In genomic region chr11:95318116-95318515, GRCm38 (mm10) we compare ENCODE assay signal across 1 mouse cellular context.
A peak's percentile ranks its signal among the peaks of the same experiment; 100 is the strongest.
TF ChIP-seq lines count a peak whose summit lies in the region.

No protein-coding gene starts in this region.

TF ChIP-seq in MEL, 35 proteins besides CTCF, POLR2A, EP300 and RAD21:
- TF ChIP-seq TBP (IDR thresholded peaks at IDR 0.05; ENCODE audit: low read depth, low read length) (0 out of 2 replicates have a peak, but pooled peaks have one; percentile 24), MEF2A (IDR thresholded peaks at IDR 0.05; ENCODE audit: extremely low read depth, insufficient replicate concordance, low read depth, low read length, poor library complexity, severe bottlenecking) (peak; percentile 72; the same call in 1 of the 2 replicates), ZC3H11A (IDR thresholded peaks at IDR 0.05; ENCODE audit: low read depth, low read length) (peak; percentile 14; the same call in 1 of the 2 replicates), ELF1 (IDR thresholded peaks at IDR 0.05; ENCODE audit: low read depth, low read length) (no peak), MYC (IDR thresholded peaks at IDR 0.05; ENCODE audit: low read depth, low read length) (peak; percentile 64), CHD1 (IDR thresholded peaks at IDR 0.05; ENCODE audit: low read depth, low read length) (no peak), ZKSCAN1 (IDR thresholded peaks at IDR 0.05; ENCODE audit: low read depth, low read length) (peak; percentile 56; the same call in 1 of the 2 replicates), UBTF (IDR thresholded peaks at IDR 0.05; ENCODE audit: borderline replicate concordance, insufficient read depth, low read depth, low read length) (no peak), BHLHE40 (IDR thresholded peaks at IDR 0.05; ENCODE audit: borderline replicate concordance, low read depth, low read length) (peak; percentile 90), NELFE (IDR thresholded peaks at IDR 0.05; ENCODE audit: low read depth, low read length) (no peak), HCFC1 (IDR thresholded peaks at IDR 0.05; ENCODE audit: low read depth, low read length) (0 out of 2 replicates have a peak, but pooled peaks have one; percentile 56), NRF1 (IDR thresholded peaks at IDR 0.05; ENCODE audit: insufficient read depth, low read depth, low read length, poor library complexity, severe bottlenecking) (peak; percentile 21; the same call in 1 of the 2 replicates), USF1 (IDR thresholded peaks at IDR 0.05; ENCODE audit: low read depth, low read length) (no peak; the same call in 1 of the 2 replicates), MYB (IDR thresholded peaks at IDR 0.05; ENCODE audit: low read depth, low read length) (peak; percentile 16; the same call in 1 of the 2 replicates), GATA1 (IDR thresholded peaks at IDR 0.05; ENCODE audit: low read depth, low read length) (peak; percentile 91), ZNF384 (IDR thresholded peaks at IDR 0.05; ENCODE audit: low read depth, low read length) (peak; percentile 97), MAFK (IDR thresholded peaks at IDR 0.05; ENCODE audit: borderline replicate concordance, low read depth, low read length) (peak; percentile 70; the same call in 1 of the 2 replicates), KAT2A (conservative IDR thresholded peaks at IDR 0.05; ENCODE audit: low read depth, low read length) (0 out of 2 replicates have a peak, but pooled peaks have one; percentile 45), RCOR1 (IDR thresholded peaks at IDR 0.05; ENCODE audit: low read depth, low read length) (peak; percentile 89), CHD2 (IDR thresholded peaks at IDR 0.05; ENCODE audit: low read length) (peak; percentile 50; the same call in 1 of the 2 replicates), TCF12 (IDR thresholded peaks at IDR 0.05; ENCODE audit: low read depth, low read length) (peak; percentile 96), GABPA (IDR thresholded peaks at IDR 0.05; ENCODE audit: low read depth, low read length) (no peak), MAZ (IDR thresholded peaks at IDR 0.05; ENCODE audit: low read depth, low read length) (peak; percentile 53; the same call in 1 of the 2 replicates), SMC3 (IDR thresholded peaks at IDR 0.05; ENCODE audit: low read depth, low read length) (no peak; the same call in 1 of the 2 replicates), JUND (IDR thresholded peaks at IDR 0.05; ENCODE audit: low read depth, low read length) (0 out of 2 replicates have a peak, but pooled peaks have one; percentile 14), MAX (IDR thresholded peaks at IDR 0.05; ENCODE audit: low read length) (peak; percentile 67), TAL1 (IDR thresholded peaks at IDR 0.05; ENCODE audit: low read length) (no peak), E2F4 (IDR thresholded peaks at IDR 0.05; ENCODE audit: borderline replicate concordance, low read depth, low read length) (no peak), ETS1 (IDR thresholded peaks at IDR 0.05; ENCODE audit: low read depth, low read length) (peak; percentile 100), ZMIZ1 (IDR thresholded peaks at IDR 0.05; ENCODE audit: low read depth, low read length) (peak; percentile 42; the same call in 1 of the 2 replicates), MXI1 (IDR thresholded peaks at IDR 0.05; ENCODE audit: low read depth, low read length) (peak; percentile 94), SIN3A (IDR thresholded peaks at IDR 0.05; ENCODE audit: low read length) (peak; percentile 99), USF2 (IDR thresholded peaks at IDR 0.05; ENCODE audit: borderline replicate concordance in 1 of 2, insufficient read depth in 1 of 2, low read depth in 1 of 2, low read length in 2 of 2) (no peak), POLR2AphosphoS5 (IDR thresholded peaks at IDR 0.05; ENCODE audit: borderline replicate concordance, low read depth, low read length) (no peak), POLR2AphosphoS2 (IDR thresholded peaks at IDR 0.05; ENCODE audit: low read length) (no peak)
